Mouse (Mus musculus): Measurements from ENCODE around the gene Pja2. TPM values are rescaled to one million over a fixed set of nuclear protein-coding genes. Genes with fewer than 3 reads are reported as not detected.
"Not testable (repeated sequence)": the region's sequence is repeated elsewhere in the genome, so short reads cannot be mapped to it uniquely, and the experiment has no call there.

Pja2 gene
- polyA plus RNA-seq, 1 experiment from 2014 or later, result 141 TPM

- Histone ChIP-seq H3K9ac (replicated peaks) (peak overlapping the region; percentile 50), H3K27me3 (no peaks in the 10 kb centered on the region), H3K4me3 (peak overlapping the region; percentile 47), H3K27ac (replicated peaks) (peak overlapping the region; percentile 87), H3K4me1 (peaks cover 19% of the 10 kb centered on the region), H3K36me3 (no peaks in the 10 kb centered on the region), H3K9me3 (no peaks in the 10 kb centered on the region), H3K4me2 (replicated peaks) (peak overlapping the region; percentile 60)
- WGBS, result 21% methylated on average over 5 of the region's 5 CpGs
- ATAC-seq (replicated peaks), result no peak
Observed at GRCm38 (mm10) chr17:64332770-64333096, 1.0 kb upstream of the Pja2 start.

DNA sequence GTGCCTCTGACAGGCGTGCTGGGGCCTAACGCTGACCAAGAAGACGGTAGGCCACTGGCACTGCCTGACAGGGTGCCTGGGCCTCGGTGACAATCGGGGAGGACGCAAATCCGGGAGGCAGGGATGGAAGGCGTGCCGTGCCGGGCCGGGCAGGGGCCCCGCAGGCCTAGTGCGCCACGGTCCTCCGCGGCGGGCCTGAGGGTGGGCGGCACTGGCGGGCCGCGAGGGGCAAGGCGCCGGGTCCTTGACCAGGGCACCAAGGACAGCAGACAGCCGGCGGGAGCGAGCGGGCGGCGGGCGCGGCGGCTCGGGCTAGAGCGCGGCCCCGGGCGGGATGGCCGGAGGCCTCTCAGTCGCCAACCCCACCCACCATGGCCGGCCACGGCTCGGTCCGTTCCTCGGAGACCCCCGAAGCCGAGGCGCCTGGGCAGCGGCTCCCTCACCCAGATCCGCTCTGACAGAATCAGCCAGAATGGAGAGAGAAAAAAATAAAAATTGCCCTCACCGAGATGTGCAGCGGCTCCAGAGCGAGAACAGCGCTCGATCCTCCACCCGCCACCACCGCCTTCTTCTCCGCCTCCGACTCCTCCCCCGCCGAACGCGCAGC, 322 bp downstream of the Pja2 start:
- no peaks in the 10 kb centered on the region for H3K27me3 ChIP-seq
- H3K4me2 ChIP-seq (replicated peaks), result peak overlapping the region; percentile 57
- H3K4me1 ChIP-seq, result peaks cover 19% of the 10 kb centered on the region
- H3K9ac ChIP-seq (replicated peaks), result peak overlapping the region; percentile 91
- no peaks in the 10 kb centered on the region for H3K36me3 ChIP-seq
- H3K4me3 ChIP-seq, result peak overlapping the region; percentile 77
- peak; percentile 18 for ATAC-seq (replicated peaks)
- H3K9me3 ChIP-seq, result no peaks in the 10 kb centered on the region
- H3K27ac ChIP-seq (replicated peaks), result peak overlapping the region; percentile 92
- under 1% methylated on average over 61 of the region's 62 CpGs for WGBS

DNA sequence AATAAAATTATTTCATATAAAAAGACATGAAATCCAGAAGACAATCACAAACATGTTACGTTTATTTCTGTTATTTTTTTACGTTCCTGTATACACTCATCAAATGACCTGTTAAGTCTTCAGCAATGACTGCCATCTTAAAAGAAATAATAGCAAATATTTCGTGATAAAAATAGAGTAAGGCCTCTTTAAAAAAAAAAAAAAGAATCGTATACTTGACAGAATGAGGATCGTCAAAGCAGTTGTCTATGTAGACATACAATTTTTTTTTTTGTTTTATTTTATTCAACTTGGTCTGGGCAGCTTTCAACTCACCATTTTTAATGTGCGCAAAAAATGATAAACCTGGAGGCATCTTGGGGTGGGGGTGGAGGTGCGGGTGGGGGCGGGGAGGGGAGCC, 831 bp downstream of the Pja2 start:
- H3K9me3 ChIP-seq, result no peaks in the 10 kb centered on the region
- peak overlapping the region; percentile 57 for H3K4me2 ChIP-seq (replicated peaks)
- H3K27ac ChIP-seq (replicated peaks), result peak overlapping the region; percentile 92
- 20% methylated on average over 8 of the region's 8 CpGs for WGBS
- H3K27me3 ChIP-seq, result no peaks in the 10 kb centered on the region
- H3K36me3 ChIP-seq, result no peaks in the 10 kb centered on the region
- peak overlapping the region; percentile 77 for H3K4me3 ChIP-seq
- no peak for ATAC-seq (replicated peaks)
- peaks cover 19% of the 10 kb centered on the region for H3K4me1 ChIP-seq
- peak overlapping the region; percentile 91 for H3K9ac ChIP-seq (replicated peaks)

DNA sequence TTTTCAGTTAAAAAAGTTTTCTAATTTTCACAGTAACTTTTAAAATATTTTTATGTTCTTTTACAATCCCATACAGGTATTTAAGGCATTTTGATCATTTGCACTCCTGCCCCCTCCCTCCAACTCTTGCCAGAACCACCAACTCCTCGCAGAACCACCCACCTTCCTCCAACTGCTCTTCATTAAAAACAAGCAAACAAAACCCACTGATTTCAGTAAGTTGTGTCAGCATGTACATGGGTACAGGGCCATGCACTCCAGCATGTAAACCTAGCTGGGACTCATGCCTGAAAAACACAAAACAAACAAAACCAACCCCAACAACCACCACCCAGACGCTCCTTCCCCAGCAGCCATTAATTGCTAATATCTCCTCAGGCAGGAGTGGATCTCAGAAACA, 7.2 kb downstream of the Pja2 start:
- Histone ChIP-seq H3K9me3 (no peaks in the 10 kb centered on the region), H3K36me3 (no peaks in the 10 kb centered on the region), H3K27ac (replicated peaks) (no peak overlapping the region), H3K9ac (replicated peaks) (no peak overlapping the region), H3K4me3 (no peak overlapping the region), H3K4me1 (peaks cover 4% of the 10 kb centered on the region; the same call in 1 of the 2 replicates), H3K27me3 (no peaks in the 10 kb centered on the region), H3K4me2 (replicated peaks) (no peak overlapping the region)
- WGBS, result 86% methylated on average over 2 of the region's 2 CpGs
- no peak for ATAC-seq (replicated peaks)

DNA sequence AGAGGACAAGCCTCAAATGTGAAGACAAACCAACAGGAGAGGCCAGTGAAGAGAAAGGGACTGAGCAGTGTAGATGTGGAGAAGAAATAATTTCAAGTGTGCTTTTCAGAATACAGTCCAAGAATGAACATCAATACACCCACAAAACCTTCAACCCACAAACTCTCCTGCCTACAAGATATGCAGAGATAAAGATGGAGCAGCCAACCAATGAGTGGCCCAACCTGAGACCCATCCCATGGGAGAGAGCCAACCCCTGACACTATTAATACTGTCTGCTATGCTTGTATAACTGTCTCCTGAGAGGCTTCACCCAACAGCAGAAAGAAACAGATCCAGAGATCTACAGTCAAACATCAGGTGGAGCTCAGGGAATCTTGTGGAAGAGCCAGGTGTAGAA, 16.3 kb downstream of the Pja2 start:
- Histone ChIP-seq H3K4me1 (no peaks in the 10 kb centered on the region), H3K27ac (replicated peaks) (no peak overlapping the region), H3K27me3 (no peaks in the 10 kb centered on the region), H3K9me3 (no peaks in the 10 kb centered on the region), H3K36me3 (peaks cover 13% of the 10 kb centered on the region), H3K4me3 (no peak overlapping the region), H3K9ac (replicated peaks) (no peak overlapping the region), H3K4me2 (replicated peaks) (no peak overlapping the region)
- no peak for ATAC-seq (replicated peaks)

GRCm38 (mm10) chr17:64314523-64314922, 17.2 kb downstream of the Pja2 start:
- H3K4me3 ChIP-seq; H3K9me3 ChIP-seq; ATAC-seq (replicated peaks); H3K27ac ChIP-seq (replicated peaks); H3K9ac ChIP-seq (replicated peaks); H3K4me2 ChIP-seq (replicated peaks); H3K4me1 ChIP-seq; H3K27me3 ChIP-seq: not testable (repeated sequence)
- peaks cover 13% of the 10 kb centered on the region for H3K36me3 ChIP-seq
- 90% methylated on average over 1 of the region's 1 CpGs for WGBS

DNA sequence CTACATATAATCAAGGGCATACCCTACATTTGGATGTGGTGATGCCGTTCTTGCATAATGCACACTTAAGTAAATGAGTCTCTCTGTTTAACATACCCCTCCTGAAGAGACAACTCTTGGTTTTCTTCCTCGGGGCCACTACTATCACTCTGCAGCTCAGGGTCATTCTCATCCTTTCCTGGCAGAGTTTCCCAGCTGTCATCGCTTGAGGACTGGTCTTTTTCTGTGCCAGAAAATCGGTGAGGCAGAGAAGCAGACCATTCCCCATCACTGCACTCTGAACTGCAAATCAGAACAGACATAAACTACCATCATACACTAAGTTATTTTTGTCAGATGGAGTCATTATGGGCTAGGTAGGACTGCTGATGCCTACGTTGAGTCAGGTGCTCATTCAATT, 34.1 kb downstream of the Pja2 start:
- Histone ChIP-seq H3K4me3 (no peak overlapping the region), H3K27ac (replicated peaks) (no peak overlapping the region), H3K9me3 (no peaks in the 10 kb centered on the region), H3K4me2 (replicated peaks) (no peak overlapping the region), H3K9ac (replicated peaks) (no peak overlapping the region), H3K4me1 (no peaks in the 10 kb centered on the region), H3K36me3 (peaks cover 5% of the 10 kb centered on the region; the same call in 1 of the 2 replicates), H3K27me3 (no peaks in the 10 kb centered on the region)
- no peak for ATAC-seq (replicated peaks)
- 93% methylated on average over 5 of the region's 5 CpGs for WGBS

GRCm38 (mm10) chr17:64292740-64293139, 39.0 kb downstream of the Pja2 start:
- H3K27me3 ChIP-seq, result no peaks in the 10 kb centered on the region
- H3K36me3 ChIP-seq, result peaks cover 20% of the 10 kb centered on the region; the same call in 1 of the 2 replicates
- no peak overlapping the region for H3K9ac ChIP-seq (replicated peaks)
- no peak overlapping the region for H3K27ac ChIP-seq (replicated peaks)
- H3K4me3 ChIP-seq, result no peak overlapping the region
- no peaks in the 10 kb centered on the region for H3K9me3 ChIP-seq
- no peaks in the 10 kb centered on the region for H3K4me1 ChIP-seq
- no peak for ATAC-seq (replicated peaks)
- WGBS, result 89% methylated on average over 8 of the region's 8 CpGs
- H3K4me2 ChIP-seq (replicated peaks), result no peak overlapping the region

- H3K4me3 ChIP-seq, result no peak overlapping the region
- no peaks in the 10 kb centered on the region for H3K27me3 ChIP-seq
- no peak overlapping the region for H3K27ac ChIP-seq (replicated peaks)
- H3K4me2 ChIP-seq (replicated peaks), result no peak overlapping the region
- no peak for ATAC-seq (replicated peaks)
- 44% methylated on average over 4 of the region's 4 CpGs for WGBS
- H3K9ac ChIP-seq (replicated peaks), result no peak overlapping the region
- H3K9me3 ChIP-seq, result no peaks in the 10 kb centered on the region
- peaks cover 35% of the 10 kb centered on the region for H3K36me3 ChIP-seq
- H3K4me1 ChIP-seq, result no peaks in the 10 kb centered on the region
Observed at GRCm38 (mm10) chr17:64289684-64290083, 42.0 kb downstream of the Pja2 start.

DNA sequence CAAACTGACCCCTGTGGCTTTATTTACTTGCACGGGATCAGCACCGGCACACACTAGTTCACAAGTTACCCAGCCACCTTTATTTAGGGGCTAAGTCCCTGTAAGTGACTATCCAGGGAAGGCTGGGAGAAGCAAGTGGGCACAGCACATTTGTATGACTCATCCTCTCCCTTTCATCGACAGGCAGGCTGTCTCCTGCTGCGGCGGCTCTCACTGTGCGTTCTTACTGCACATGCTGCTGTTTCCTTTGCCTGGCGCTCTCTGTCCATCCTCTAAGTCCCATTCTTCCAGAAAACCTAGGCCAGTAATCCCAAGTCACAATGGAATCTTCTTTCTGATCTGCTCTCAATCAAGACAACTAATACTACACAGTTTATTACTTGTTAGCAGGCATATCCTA, 43.7 kb downstream of the Pja2 start:
- H3K4me2 ChIP-seq (replicated peaks), result no peak overlapping the region
- no peaks in the 10 kb centered on the region for H3K27me3 ChIP-seq
- peaks cover 52% of the 10 kb centered on the region for H3K36me3 ChIP-seq
- no peaks in the 10 kb centered on the region for H3K4me1 ChIP-seq
- 78% methylated on average over 7 of the region's 7 CpGs for WGBS
- no peak for ATAC-seq (replicated peaks)
- H3K9me3 ChIP-seq, result no peaks in the 10 kb centered on the region
- no peak overlapping the region for H3K9ac ChIP-seq (replicated peaks)
- H3K4me3 ChIP-seq, result no peak overlapping the region
- H3K27ac ChIP-seq (replicated peaks), result no peak overlapping the region

GRCm38 (mm10) chr17:64286836-64287235, 44.9 kb downstream of the Pja2 start:
- H3K27me3 ChIP-seq, result no peaks in the 10 kb centered on the region
- no peak overlapping the region for H3K4me3 ChIP-seq
- 89% methylated on average over 3 of the region's 3 CpGs for WGBS
- ATAC-seq (replicated peaks), result no peak
- no peaks in the 10 kb centered on the region for H3K4me1 ChIP-seq
- H3K9me3 ChIP-seq, result no peaks in the 10 kb centered on the region
- H3K4me2 ChIP-seq (replicated peaks), result no peak overlapping the region
- peaks cover 57% of the 10 kb centered on the region for H3K36me3 ChIP-seq
- H3K9ac ChIP-seq (replicated peaks), result no peak overlapping the region
- H3K27ac ChIP-seq (replicated peaks), result no peak overlapping the region

GRCm38 (mm10) chr17:64281368-64281767, 50.3 kb downstream of the Pja2 start:
- H3K36me3 ChIP-seq, result peaks cover 37% of the 10 kb centered on the region

DNA sequence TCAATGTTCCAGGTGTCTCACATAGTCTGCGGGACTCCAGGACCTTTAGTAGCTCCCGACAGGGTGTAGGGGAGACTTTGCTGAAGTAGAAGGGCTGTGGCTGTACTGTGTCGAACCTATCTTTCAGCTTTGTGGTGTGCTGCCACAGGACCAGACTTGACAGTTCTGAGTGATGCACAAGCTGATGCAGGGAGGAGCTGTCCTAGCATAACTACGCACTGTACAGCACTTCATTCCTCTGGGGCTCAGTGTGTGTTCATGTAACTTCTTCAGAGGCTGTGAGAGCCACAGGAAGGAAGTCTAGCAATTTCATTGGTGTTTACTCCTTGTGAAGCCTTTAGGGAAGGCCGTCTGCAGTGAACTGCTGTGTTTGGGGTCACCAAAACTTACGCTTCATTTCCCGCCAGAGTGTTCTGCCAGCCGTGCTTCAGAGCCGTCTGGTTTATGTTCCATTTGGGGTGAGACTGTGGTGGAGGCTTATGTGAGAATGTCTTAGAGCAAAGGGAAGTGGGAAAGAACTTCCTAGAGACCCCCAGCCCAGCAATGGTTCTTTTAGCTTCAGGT, 54.0 kb downstream of the Pja2 start:
- Histone ChIP-seq H3K9me3 (no peaks in the 10 kb centered on the region), H3K36me3 (peaks cover 5% of the 10 kb centered on the region; the same call in 1 of the 2 replicates), H3K4me2 (replicated peaks) (no peak overlapping the region), H3K27me3 (no peaks in the 10 kb centered on the region), H3K9ac (replicated peaks) (no peak overlapping the region), H3K4me3 (no peak overlapping the region), H3K27ac (replicated peaks) (no peak overlapping the region), H3K4me1 (no peaks in the 10 kb centered on the region)
- no peak for ATAC-seq (replicated peaks)
- 82% methylated on average over 9 of the region's 9 CpGs for WGBS

More at GRCm38 (mm10) chr17:64281368-64281767, 50.3 kb downstream of the Pja2 start:
- H3K9ac ChIP-seq (replicated peaks); H3K9me3 ChIP-seq; H3K27me3 ChIP-seq; H3K4me1 ChIP-seq; H3K27ac ChIP-seq (replicated peaks); ATAC-seq (replicated peaks); H3K4me2 ChIP-seq (replicated peaks); H3K4me3 ChIP-seq: not testable (repeated sequence)
- 65% methylated on average over 3 of the region's 3 CpGs for WGBS

Data from forebrain, embryonic 15.5 days (tissue).